Mouse (Mus musculus) left cerebral cortex, postnatal 14 days (tissue): ENCODE measurements around the gene Srgap3. TPM values are rescaled to one million over a fixed set of nuclear protein-coding genes. Genes with fewer than 3 reads are reported as not detected.

ENCODE experiments used
- DNase-seq, 2 experiments: peaks; one replicate each; pipeline ENCODE4 v3.0.0; 2021 to 2022; ENCODE audit warnings: low spot score in 2 of 2, mixed read lengths in 1 of 2
- intact Hi-C: fragments of 180-260 bp; cut with DNase I; formaldehyde crosslinking; loops from one replicate; pipeline ENCODE4 v1.15.1; 2025
- long read RNA-seq, 2 experiments: library from polyadenylated mRNA; stranded (forward); transcript quantifications; one replicate each; pipeline ENCODE4 v2.0.0; 2021
- total RNA-seq, 2 experiments: library from RNA; stranded (reverse); gene quantifications; 2 replicates each; pipeline ENCODE4 v1.2.3; 2021

Gene Srgap3
- total RNA-seq = 100 to 1,000 TPM; 212 to 222 TPM
- long read RNA-seq, experiment 1, partial matches to known transcripts = 1 of 45 reads
- long read RNA-seq, experiment 1, other reads (novel, unspliced or antisense) = 44 of 45 reads
- long read RNA-seq, experiment 2, partial matches to known transcripts = 0 of 37 reads
- long read RNA-seq, experiment 2, other reads (novel, unspliced or antisense) = 37 of 37 reads

GRCm38 (mm10) chr6:112946895-112947436 lies at the start of gene Srgap3:
Gene Srgap3, minus strand, starts transcription at chr6:112947266.
- DNase-seq = peak; percentile 85 to 90
- intact Hi-C loops = loop anchor here (5.0 kb wide), 3 partner anchors 55 to 125 kb away; no protein-coding TSS in a partner anchor

GRCm38 (mm10) chr6:112995708-112996107 lies 48.6 kb upstream of the Srgap3 start:
- no peak for DNase-seq
- intact Hi-C loops = no loop called here

GRCm38 (mm10) chr6:112990119-112990518 lies 43.1 kb upstream of the Srgap3 start:
- intact Hi-C loops = no loop called here
- no peak for DNase-seq

GRCm38 (mm10) chr6:112985362-112986314 lies 38.6 kb upstream of the Srgap3 start:
- intact Hi-C loops = no loop called here
- no peak for DNase-seq

GRCm38 (mm10) chr6:112982241-112982640 lies 35.2 kb upstream of the Srgap3 start:
- intact Hi-C loops = no loop called here

GRCm38 (mm10) chr6:112978947-112979346 lies 31.9 kb upstream of the Srgap3 start:
- intact Hi-C loops = no loop called here

More at GRCm38 (mm10) chr6:112982241-112982640, 35.2 kb upstream of the Srgap3 start:
- DNase-seq = no peak

GRCm38 (mm10) chr6:112977246-112977645 lies 30.2 kb upstream of the Srgap3 start:
- no peak for DNase-seq
- intact Hi-C loops = no loop called here

More at GRCm38 (mm10) chr6:112978947-112979346, 31.9 kb upstream of the Srgap3 start:
- DNase-seq = no peak

GRCm38 (mm10) chr6:112976541-112976940 lies 29.5 kb upstream of the Srgap3 start:
- DNase-seq = no peak
- intact Hi-C loops = no loop called here

- DNase-seq = no peak
- intact Hi-C loops = no loop called here
Observed at GRCm38 (mm10) chr6:112976136-112976535, 29.1 kb upstream of the Srgap3 start.

GRCm38 (mm10) chr6:112973786-112974720 lies 27.0 kb upstream of the Srgap3 start:
- peak; percentile 28 to 39 for DNase-seq
- intact Hi-C loops = no loop called here

- peak; percentile 56 to 81 for DNase-seq
- intact Hi-C loops = no loop called here
Observed at GRCm38 (mm10) chr6:112972858-112973631, 26.0 kb upstream of the Srgap3 start.

GRCm38 (mm10) chr6:112972127-112972526 lies 25.1 kb upstream of the Srgap3 start:
- intact Hi-C loops = no loop called here
- no peak for DNase-seq

GRCm38 (mm10) chr6:112971116-112971768 lies 24.2 kb upstream of the Srgap3 start:
- intact Hi-C loops = no loop called here
- peak in 1 of 2 experiments; percentile 44 for DNase-seq

GRCm38 (mm10) chr6:112967359-112967758 lies 20.3 kb upstream of the Srgap3 start:
- intact Hi-C loops = no loop called here
- no peak for DNase-seq

GRCm38 (mm10) chr6:112958360-112958759 lies 11.3 kb upstream of the Srgap3 start:
- DNase-seq = no peak
- intact Hi-C loops = no loop called here

GRCm38 (mm10) chr6:112957583-112958280 lies 10.7 kb upstream of the Srgap3 start:
- intact Hi-C loops = no loop called here
- DNase-seq = no peak

GRCm38 (mm10) chr6:112955773-112956172 lies 8.7 kb upstream of the Srgap3 start:
- DNase-seq = no peak
- intact Hi-C loops = no loop called here
